Mouse (Mus musculus) left cerebral cortex, postnatal 4 days (tissue): ENCODE data around the gene Prkcz. TPM values are rescaled to one million over a fixed set of nuclear protein-coding genes. Genes with fewer than 3 reads are reported as not detected.
"Not testable (repeated sequence)": the region's sequence is repeated elsewhere in the genome, so short reads cannot be mapped to it uniquely, and the experiment has no call there.

Experiments
- DNase-seq: peaks from one replicate; pipeline ENCODE4 v3.0.0-alpha.2; 2022
- intact Hi-C: fragments of 180-260 bp; cut with DNase I; formaldehyde crosslinking; loops from one replicate; pipeline ENCODE4 v1.15.1; 2025
- total RNA-seq, 2 experiments: library from RNA; stranded (reverse); gene quantifications; 2 replicates each; pipeline ENCODE4 v1.2.3; 2021

Gene Prkcz
- total RNA-seq, 2 experiments from 2014 or later = 131 to 136 TPM

DNA sequence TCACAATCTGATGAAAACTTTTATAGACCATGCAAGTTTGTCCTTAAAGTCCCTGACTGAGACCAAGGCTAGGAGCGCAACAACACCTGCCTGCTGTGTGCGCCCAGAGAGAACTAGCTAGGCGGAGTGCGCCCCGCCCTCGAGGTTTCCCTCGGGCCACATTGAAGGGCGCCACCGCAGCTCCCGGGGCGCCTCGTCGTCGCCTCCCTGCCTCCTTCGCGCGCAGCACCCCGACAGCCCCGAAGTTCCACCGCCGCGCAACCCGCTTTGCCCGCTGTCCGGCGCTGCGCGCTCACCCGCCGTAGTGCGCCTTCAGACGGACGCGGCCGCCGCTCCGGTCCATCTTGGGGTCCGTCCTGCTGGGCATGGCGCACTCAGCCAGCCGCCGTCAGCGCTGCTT, 305 bp downstream of the Prkcz start:
- intact Hi-C loops = loop anchor here (1.0 kb wide), 1 partner anchor 15 kb away; no protein-coding TSS in a partner anchor
- DNase-seq = no peak

DNA sequence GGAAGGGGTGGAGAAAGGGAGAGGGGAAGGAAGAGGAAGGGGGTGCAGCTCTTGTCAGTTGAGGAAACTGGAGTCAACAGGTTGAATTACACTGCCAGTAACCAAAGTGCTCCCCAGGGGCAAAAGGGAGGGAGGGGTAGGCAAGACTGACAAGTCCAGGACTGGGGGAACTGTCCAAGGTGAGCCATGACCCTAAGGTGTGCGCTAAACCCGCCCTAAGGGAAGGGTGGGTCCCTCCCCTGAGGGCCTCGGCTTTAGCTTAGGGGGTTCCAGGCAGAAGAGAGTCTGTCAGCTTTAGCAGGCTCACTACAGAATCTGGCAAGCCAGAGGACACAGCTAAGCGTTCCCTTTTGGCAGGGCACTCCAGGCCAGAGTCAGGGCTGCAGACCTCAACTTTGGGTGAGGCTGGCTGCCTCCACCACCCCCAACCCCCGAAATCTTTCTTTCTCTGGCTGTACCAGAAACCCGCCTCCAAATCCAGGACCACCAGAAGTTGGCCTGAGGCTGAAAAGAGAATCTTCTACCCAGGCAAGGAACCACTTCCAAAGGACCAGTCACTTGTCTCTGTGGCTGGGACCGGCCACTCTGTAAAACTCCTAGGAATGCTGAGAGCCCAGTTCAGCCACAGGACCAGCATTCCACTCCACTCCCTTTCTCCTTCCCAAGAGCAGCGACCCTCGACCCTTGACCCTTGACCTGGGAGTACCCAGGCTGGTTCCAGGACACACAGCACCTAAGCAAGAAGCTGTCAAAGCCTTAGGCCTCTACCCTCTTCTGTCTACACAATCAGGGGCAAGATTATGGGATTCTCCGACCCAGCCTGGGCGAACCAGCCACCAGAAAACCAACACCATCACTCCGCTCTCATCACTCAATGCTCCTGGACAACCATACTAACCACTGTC, 1.3 kb downstream of the Prkcz start:
- intact Hi-C loops = no loop called here
- no peak for DNase-seq

DNA sequence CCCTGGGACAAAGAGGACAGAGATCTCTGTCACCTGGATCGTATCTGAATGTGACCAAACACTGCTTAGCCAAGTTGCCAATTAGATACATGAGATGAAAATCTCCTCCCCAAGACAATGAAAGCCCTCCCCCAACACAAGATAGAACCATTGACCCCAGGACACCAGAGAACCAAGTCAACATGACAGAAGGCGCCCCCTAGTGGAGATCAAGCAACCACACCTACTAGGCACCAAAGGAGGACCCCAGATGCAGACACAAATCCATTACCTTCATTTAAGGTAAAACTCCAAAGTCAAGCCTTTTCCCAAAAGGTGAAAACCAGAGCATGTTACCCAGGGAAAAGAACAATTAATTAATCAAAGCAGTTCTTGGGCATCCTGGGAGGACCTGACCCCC, 3.6 kb downstream of the Prkcz start:
- intact Hi-C loops = no loop called here
- no peak for DNase-seq

DNA sequence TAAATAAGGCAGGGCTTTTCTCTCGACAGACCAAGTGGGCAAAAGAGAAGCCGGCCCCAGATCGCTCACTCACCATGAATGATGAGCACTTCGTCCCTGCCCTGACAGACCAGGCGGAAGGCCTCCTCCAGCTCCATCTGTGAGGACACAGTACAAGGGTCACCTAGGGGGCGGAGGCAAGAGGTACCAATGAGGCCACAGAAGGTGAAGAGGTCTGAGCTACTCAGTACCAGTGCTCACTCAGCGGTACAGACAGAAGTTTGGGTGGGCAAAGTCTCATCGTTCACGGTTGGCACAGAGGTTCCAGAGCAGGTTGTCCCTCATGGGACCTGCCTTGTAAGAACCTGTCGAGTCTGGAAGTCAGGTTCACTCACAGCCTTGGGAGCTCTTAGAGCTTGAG, 4.8 kb downstream of the Prkcz start:
- intact Hi-C loops = no loop called here

DNA sequence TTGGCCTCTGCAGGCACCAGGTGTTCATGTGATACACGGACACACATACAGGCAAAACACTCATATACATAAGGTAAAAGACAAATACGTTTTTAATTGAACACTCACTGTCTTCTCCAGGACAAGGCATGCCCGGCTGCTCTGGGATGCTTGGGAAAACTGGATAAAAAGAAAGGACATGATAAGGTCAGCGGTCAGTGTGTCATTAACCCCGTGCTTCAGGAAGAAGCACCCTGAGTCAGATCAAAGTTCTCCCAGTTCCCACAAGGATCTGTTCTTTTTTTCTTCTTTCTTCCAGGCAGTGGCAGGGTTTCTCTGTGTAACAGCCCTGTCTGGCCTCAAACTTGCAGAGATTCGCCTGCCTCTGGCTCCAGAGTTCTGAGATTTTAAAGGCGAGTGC, 6.6 kb downstream of the Prkcz start:
- DNase-seq = no peak
- intact Hi-C loops = no loop called here

More for the DNA sequence above, 4.8 kb downstream of the Prkcz start:
- no peak for DNase-seq

DNA sequence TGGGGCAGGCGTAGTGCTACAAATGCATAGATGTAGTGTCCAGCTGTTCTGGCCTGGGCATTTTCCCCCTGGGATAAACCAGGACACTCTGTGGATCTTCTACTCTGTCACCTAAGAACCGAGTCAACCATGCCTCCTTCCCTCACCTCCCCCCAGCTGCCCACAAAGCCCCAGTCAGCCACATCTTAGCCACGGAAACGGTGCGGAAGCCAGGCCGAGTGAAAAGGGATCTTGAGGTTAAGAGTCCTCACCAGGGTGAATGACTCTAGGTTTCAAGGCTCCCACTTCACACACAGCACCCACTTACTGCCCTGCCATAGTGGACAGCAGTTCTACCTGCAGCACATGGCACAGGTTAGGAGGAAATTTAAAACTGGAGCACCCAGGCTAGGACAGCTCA, 7.1 kb downstream of the Prkcz start:
- no peak for DNase-seq
- intact Hi-C loops = no loop called here

DNA sequence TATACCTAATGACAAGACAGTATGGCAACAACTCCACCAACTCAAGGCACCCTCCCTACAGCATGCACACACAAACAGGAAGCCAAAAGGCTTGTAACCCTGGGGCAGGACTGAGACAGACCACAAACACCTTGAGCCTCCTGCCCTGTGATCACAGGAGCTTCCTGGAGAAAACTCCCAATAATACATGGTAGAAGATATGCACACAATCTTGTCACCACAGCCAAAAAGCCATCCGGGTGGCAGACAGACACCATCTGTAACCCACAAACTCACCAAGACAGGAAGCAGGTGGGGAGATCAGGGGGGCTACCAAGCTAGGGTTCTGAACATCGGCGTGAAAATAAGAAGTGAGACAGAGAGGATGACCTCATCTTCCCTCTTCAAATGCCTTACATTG, 8.6 kb downstream of the Prkcz start:
- no peak for DNase-seq
- intact Hi-C loops = no loop called here

DNA sequence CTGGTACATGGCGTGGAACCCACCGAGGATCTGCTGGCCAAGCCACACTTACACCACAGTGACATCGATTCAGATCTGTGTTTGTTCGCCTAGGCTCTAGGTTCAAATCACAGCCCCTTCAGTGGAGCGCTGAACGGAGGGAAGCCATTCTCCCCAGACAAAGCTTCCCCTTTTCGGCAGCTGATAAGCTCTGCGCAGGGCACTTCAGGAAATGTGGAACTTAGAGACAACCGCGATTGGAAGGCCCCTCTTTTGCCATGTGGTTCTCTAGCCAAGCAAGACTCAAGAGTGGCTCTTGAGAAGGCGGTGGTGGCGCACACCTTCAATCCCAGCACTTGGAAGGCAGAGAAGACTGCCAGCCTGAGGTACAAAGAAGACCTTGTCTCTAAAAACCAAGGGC, 14.8 kb downstream of the Prkcz start:
- DNase-seq = no peak
- intact Hi-C loops = no loop called here

DNA sequence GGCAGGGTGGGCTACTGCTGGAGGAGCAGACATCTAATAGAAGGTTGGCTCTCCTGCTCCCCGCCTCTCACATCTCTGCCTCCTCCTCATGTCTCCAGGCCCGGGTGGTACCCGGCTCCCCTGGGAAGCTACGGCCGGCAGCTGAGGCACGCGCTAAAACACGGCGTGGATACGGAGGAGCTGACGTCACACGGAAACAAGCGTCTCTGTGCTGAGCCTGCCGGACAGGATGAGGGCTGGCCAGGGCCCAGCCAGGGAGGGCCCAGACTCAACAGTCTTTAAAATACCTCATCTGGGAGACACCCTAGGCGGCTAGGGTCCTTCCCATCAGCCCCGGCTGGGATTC, 15.6 kb downstream of the Prkcz start:
- peak; percentile 71 for DNase-seq

DNA sequence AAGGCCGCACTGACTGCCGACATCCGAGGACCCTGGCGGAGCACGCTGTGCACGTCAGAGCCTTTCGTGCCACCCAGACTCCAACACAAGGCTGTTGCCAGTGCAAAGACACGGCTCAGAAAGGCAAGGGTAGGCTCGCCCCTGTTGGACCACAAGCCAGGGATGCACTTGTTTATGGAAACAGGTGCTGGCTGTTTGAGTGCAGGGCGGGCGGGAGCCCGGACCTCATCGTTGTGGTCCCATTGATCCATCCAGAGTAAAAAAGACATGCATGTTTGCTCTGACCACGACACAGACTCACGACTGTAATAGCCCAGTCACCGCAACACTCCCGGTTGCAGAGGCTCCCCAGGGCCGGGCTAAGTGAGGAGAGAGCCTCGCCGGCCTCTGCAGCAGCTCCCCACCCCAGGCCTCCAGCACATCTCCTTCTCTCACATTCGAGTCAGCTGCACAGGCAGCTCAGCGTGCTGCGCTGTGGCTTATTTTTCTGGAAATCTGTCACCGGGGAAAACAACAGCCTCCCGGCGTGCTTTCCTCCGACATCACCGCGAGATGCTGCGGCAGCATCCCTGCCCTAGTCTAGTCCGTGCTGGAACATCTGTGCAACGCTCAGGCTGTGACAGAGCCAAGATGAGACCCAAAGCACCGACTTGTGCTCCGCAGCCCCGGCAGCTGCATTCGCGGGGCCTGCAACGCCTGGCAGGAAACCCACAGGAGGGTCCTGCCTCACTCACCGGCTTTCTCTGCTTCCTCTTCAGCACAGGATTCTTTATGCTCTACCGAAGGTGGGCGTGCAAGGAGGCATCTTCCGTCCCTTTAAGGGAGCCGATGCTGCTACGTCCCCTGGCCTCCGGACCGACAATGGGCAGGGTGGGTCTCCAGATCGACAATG, 16.2 kb downstream of the Prkcz start:
- intact Hi-C loops = no loop called here
- DNase-seq = peak; percentile 24

More for the DNA sequence above, 15.6 kb downstream of the Prkcz start:
- intact Hi-C loops = no loop called here

DNA sequence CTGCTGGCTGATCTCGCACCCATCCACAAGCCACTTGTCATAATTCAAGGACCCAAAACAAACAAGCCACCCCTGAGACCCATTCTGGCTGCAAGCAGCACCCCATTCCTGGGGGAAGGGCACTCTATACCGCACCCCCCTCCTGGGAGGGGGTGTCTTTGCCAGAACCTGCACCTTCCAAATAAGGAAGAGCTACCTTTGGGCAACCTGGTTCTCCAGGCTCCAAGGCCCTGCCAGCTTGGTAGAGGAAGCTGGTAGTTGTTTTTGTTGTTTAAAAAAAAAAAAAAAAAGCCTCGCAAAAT, 16.9 kb downstream of the Prkcz start:
- DNase-seq = no peak
- intact Hi-C loops = no loop called here

DNA sequence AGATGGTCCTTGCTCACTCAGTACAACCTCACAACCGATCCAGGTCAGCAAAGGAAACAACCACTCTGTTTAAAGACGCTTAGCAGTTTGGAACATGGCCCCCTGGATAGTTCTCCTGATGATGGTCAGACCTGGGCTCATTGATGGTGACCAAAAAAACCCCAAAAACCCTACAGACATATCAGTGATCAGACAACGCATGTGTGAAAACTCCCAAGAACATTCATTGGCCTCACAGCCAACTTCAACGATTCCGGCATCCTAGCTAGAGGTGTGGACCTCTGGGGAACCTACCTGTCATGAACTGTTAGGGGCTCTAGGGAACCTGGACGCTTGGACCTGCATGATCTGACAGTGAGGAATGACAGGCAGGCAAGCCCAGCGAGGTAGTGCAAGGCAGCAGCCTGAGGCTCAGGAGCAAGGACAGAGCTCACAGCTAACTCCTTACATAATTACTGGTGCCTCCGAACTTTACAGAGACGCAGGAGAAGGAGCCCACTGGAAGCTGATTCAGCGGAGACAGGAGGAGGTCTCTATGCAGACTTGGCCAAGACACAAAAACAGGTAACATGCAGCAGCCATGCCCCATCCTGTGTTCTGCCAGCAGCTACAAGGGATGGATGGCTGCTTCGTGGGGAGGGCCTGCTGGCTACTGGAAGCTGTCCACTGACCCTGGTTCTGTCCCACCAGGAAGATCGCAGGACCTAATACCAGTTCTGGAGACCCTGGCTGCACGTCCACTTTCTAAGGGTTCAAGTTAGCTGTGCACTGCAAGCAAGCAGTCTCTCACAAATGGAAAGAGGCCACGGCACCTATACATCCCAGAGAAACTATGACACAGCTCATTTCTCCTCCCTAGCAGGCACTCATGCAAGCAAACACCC, 17.5 kb downstream of the Prkcz start:
- no peak for DNase-seq
- intact Hi-C loops = no loop called here

DNA sequence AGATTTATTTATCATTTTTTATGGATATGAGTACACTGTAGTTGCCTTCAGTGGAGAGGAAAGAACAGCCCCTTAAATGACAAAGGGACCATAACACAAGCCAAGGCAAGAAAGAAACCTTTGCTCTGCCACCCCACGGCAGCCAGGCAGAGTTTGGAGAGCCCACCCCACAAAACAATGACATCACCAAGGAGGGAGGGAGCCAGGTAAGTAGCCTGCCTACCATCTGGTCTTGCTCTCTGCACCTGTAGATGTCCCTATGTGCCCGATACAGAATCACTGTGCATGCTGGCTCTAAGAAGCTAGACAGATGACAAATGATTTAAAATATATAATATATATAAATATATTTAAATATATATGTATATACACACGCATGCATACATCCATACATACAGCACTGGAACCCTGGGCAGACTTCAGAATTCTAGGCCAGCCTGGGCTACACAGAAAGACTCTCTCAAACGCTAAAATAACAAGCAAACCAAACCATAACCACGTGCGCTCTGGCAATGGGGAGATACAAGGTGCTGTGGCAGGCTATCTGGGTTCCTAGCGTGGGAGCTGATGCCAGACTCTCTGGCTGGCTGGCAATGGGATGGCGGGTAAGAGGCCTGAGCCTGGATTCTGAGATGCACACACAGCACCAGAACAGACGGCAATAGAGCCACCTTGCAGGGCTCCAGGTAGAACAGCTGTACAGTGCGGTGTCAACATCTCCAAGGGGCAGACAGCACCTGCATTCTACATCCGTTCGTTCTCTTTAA, 24.7 kb downstream of the Prkcz start:
- no peak for DNase-seq
- intact Hi-C loops = no loop called here

DNA sequence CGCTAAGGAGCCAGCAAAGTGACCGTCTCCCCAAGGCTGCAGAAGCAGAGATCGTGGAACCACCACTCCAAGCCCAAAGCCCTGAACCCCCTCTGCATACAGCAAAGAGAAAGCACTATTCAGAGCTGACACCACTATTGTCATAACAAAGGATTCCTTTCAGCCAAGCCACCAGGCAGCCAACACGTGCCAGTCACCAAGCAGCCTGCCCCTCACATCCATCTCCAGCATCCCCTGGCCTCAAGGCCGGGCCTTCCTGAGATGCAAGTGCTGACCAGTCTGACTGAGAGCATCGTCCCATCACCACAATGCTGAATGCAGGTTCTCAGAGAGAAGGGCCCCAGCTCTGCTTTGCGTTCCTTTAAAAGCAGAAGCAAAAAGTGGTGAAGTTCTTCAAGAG, 28.9 kb downstream of the Prkcz start:
- intact Hi-C loops = no loop called here

DNA sequence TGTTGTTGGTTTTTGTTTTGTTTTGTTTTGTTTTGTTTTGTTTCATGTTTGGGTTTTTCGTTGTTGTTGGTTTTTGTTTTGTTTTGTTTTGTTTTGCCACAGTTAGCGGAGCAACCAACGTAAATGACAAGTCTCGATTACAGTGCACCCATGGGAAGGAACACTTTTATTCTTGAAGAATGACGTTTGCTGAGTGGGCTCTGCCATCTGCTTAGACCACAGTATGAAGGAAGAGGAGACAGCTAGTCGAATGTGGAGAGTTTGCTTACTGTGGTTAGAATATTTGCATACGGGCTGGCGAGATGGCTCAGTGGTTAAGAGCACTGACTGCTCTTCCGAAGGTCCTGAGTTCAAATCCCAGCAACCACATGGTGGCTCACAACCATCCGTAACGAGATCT, 32.8 kb downstream of the Prkcz start:
- intact Hi-C loops, DNase-seq: not testable (repeated sequence)

More for the DNA sequence above, 28.9 kb downstream of the Prkcz start:
- no peak for DNase-seq

DNA sequence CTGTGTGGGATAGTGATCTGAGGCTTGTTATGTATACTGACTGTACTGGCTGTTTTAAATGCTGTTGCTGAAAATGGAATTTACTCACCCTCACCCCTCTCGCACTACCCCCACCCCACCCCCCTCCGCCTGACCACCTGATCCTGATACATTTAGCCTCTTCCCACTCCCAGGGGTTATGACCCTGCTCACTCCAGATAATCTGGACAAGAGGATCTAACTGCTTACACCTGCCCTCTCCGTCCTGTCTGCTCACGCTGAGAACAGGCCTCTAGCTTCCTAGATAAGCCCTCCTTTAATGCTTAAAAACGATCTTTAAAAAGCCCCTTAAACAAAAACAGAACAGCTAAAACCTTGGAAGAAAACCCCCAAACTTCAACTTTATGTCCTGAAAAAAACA, 35.4 kb downstream of the Prkcz start:
- no peak for DNase-seq
- intact Hi-C loops = no loop called here

DNA sequence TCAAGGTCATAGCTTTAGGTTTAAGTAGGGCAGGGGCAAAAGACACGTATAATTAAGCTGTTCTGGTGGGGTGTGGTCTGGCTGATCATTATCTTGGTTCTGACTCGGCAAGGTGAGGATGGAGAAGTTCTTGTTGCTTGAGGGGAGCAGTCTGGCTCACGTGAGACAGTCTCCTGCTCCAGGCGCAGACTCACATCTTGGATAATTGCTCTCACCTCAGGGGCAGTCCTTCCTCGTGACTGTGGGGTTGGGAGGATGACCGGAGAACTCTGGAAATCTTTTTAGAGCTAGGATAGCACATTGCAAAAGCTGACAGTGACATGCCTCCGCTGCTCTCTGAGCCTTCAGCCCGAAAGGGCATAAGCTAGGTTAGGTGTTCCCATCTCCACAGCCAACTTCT, 36.6 kb downstream of the Prkcz start:
- intact Hi-C loops = no loop called here

DNA sequence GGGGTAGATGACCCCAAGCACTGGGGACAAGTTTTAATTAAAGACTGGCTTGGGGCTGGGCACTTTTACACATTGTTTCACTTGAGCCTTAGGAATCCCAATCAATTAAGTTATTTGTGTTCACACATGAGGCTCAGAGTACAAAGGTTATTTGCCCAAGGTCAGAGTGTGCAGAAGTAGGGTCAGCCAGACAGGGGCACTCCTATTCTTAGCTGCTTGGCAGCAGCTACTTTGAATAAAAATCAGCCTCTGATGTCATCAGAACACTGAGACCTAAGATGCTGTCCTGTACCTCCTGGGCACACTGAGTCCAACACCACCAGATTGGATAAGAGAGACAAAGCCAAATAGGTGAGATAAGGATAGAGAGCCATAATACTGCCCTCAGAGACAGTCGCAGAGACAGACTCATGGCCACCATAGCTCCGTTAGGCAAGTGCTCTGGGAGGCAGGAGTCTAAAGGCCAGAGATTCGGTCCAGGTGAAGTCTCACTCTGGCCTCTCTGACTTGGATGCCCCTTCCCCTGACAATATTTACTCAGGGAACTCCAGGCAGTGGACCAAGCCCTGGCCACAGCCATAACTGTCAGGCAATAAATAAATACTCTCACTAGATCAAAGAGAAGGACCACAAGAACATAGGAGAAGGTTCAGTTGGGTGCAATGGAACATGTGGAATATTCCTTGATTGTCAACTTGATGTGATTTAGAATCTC, 37.9 kb downstream of the Prkcz start:
- DNase-seq = no peak
- intact Hi-C loops = no loop called here

More for the DNA sequence above, 36.6 kb downstream of the Prkcz start:
- no peak for DNase-seq
